16 mouse cellular contexts compared by ENCODE assay signal in genomic region chr17:33439922-33440321, GRCm38 (mm10). TPM values are rescaled to one million over a fixed set of nuclear protein-coding genes. Genes with fewer than 3 reads are reported as not detected.
A peak's percentile ranks its signal among the peaks of the same experiment; 100 is the strongest.
DNase-seq lines count a peak whose midpoint lies in the region; ATAC-seq lines count a peak whose summit lies in the region.
"Had no signal": no experiment of that assay in that cellular context is flagged by ENCODE, and none has a peak within 500 bp of the region (broad histone marks: within the 10 kb centered on the region; RNA-seq: fewer than 3 reads in every experiment).

No protein-coding gene starts in this region.

- H3K9me3 ChIP-seq in forebrain, embryonic 14.5 days (replicated peaks; ENCODE audit: control insufficient read depth, low read length), result no peaks in the 10 kb centered on the region
- H3K9me3 ChIP-seq: forebrain, embryonic 13.5 days; heart, embryonic 13.5 days; midbrain, embryonic 12.5 days had no signal

- H3K79me2 ChIP-seq in macrophage (ENCODE audit: inconsistent target), result no peaks in the 10 kb centered on the region

- no peaks in the 10 kb centered on the region for H3K4me1 ChIP-seq in forebrain, embryonic 14.5 days (ENCODE audit: control insufficient read depth, insufficient read depth, low read length)
- H3K4me1 ChIP-seq: forebrain, embryonic 13.5 days; midbrain, embryonic 12.5 days had no signal

- ATAC-seq in granulocyte monocyte progenitor cell, adult 5-6 weeks (replicated peaks; ENCODE audit: poor library complexity, severe bottlenecking), result 0 out of 2 replicates have a peak, but pooled peaks have one; percentile 14
- no peak for ATAC-seq in megakaryocyte, adult 5-6 weeks (ENCODE audit: poor library complexity, severe bottlenecking)
- ATAC-seq in forebrain, embryonic 14.5 days, result no peak

- no peak overlapping the region for H3K9ac ChIP-seq in forebrain, embryonic 14.5 days (ENCODE audit: low read length)
- H3K9ac ChIP-seq: forebrain, embryonic 13.5 days; heart, embryonic 13.5 days; midbrain, embryonic 12.5 days had no signal

- WGBS in macrophage (ENCODE audit: missing documents), result 32% methylated on average over 5 of the region's 5 CpGs
- WGBS in forebrain, embryonic 14.5 days, result 72% methylated on average over 5 of the region's 5 CpGs

- no peaks in the 10 kb centered on the region for H3K36me3 ChIP-seq in macrophage (ENCODE audit: inconsistent target)
- H3K36me3 ChIP-seq in forebrain, embryonic 14.5 days (ENCODE audit: control insufficient read depth, insufficient read depth, low read length), result no peaks in the 10 kb centered on the region
- H3K36me3 ChIP-seq: heart, embryonic 13.5 days; midbrain, embryonic 12.5 days had no signal

- 0 out of 2 replicates have a peak overlapping the region, but pooled peaks have one; percentile 17 for H3K27ac ChIP-seq in macrophage
- no peak overlapping the region for H3K27ac ChIP-seq in forebrain, embryonic 14.5 days (ENCODE audit: low read depth, low read length)
- H3K27ac ChIP-seq: forebrain, embryonic 13.5 days; heart, embryonic 13.5 days; midbrain, embryonic 12.5 days had no signal

- H3K27me3 ChIP-seq in forebrain, embryonic 14.5 days (replicated peaks; ENCODE audit: control insufficient read depth, insufficient read depth, low read length), result no peaks in the 10 kb centered on the region
- H3K27me3 ChIP-seq: forebrain, embryonic 13.5 days; heart, embryonic 13.5 days; midbrain, embryonic 12.5 days had no signal

- DNase-seq in adrenal gland, adult 2 months, result peak; percentile 13
- no peak for DNase-seq in adrenal gland, postnatal 4 days (ENCODE audit: low spot score in 2 of 2)
- peak; percentile 9 for DNase-seq in layer of hippocampus, adult 9-11 months
- no peak for DNase-seq in layer of hippocampus, adult 8-10 months (ENCODE audit: low spot score in 2 of 2)
- no peak for DNase-seq in forebrain, embryonic 14.5 days (ENCODE audit: low spot score)
- DNase-seq: right cerebral cortex, postnatal 25 days had no signal

- no peak overlapping the region for H3K4me3 ChIP-seq in macrophage (ENCODE audit: inconsistent target)
- no peak overlapping the region for H3K4me3 ChIP-seq in forebrain, embryonic 14.5 days (ENCODE audit: low read depth, low read length)
- H3K4me3 ChIP-seq: forebrain, embryonic 13.5 days; heart, embryonic 13.5 days; midbrain, embryonic 12.5 days had no signal

- H3K4me2 ChIP-seq in forebrain, embryonic 14.5 days (ENCODE audit: low read length), result no peak overlapping the region
- H3K4me2 ChIP-seq: forebrain, embryonic 13.5 days; heart, embryonic 13.5 days; liver, embryonic 11.5 days; midbrain, embryonic 12.5 days had no signal

RNA-seq across cellular contexts. Expression of gene Actl9, which starts 7.2 kb away (rescaled TPM):
- not detected for total RNA-seq in adrenal gland, adult 2 months (2021)
- polyA plus RNA-seq in adrenal gland, adult 2 months (2012; rRNA removed), result 0.17 and 0.27 TPM in 2 replicates
- not detected for total RNA-seq in adrenal gland, postnatal 4 days (2021)
- total RNA-seq in layer of hippocampus, adult 8-10 months (2022), result not detected
- total RNA-seq in granulocyte monocyte progenitor cell, adult 5-6 weeks (2014; fragmentation: Nextera tagmentation), result not detected in 2 replicates
- not detected in 2 replicates for total RNA-seq in granulocyte monocyte progenitor cell, adult 5-6 weeks (2017)
- total RNA-seq in macrophage (2018; cell fraction: chromatin; rRNA removed), result not detected
- not detected for total RNA-seq in macrophage (2018; cell fraction: cytosol; rRNA removed)
- total RNA-seq in macrophage (2018; cell fraction: nucleus; rRNA removed), result not detected
- polyA plus RNA-seq in macrophage (2018), result not detected in 3 replicates
- total RNA-seq in megakaryocyte, adult 5-6 weeks (2015), result not detected in 2 replicates
- total RNA-seq in megakaryocyte, adult 5-6 weeks (2017), result not detected in 2 replicates
- not detected in 2 replicates for polyA plus RNA-seq in forebrain, embryonic 14.5 days (2014; fragmentation: Nextera tagmentation; extraction: Ambion mirVana)
- total RNA-seq: left cerebral cortex, adult 18-20 months had no signal
- polyA plus RNA-seq: forebrain, embryonic 13.5 days; heart, embryonic 13.5 days; intestine, embryonic 14.5 days; liver, embryonic 11.5 days; midbrain, embryonic 12.5 days; neural tube, embryonic 14.5 days had no signal

RNA-seq across cellular contexts. Expression of gene Zfp101, which starts 45.5 kb away (rescaled TPM):
- 10 to 100 TPM in 1 of 2 experiments, 1 to 10 TPM in 1; 5.4 to 10.4 TPM for total RNA-seq in adrenal gland, adult 2 months (2021)
- polyA plus RNA-seq in adrenal gland, adult 2 months (2012; rRNA removed), result 0.42 and 0.52 TPM in 2 replicates
- total RNA-seq in adrenal gland, postnatal 4 days (2021), result 10 to 100 TPM; 17.0 to 18.0 TPM
- 10 to 100 TPM; 10.5 to 14.6 (median 12.3) TPM for total RNA-seq in layer of hippocampus, adult 8-10 months (2022)
- 19.7 and 22.6 TPM in 2 replicates for total RNA-seq in granulocyte monocyte progenitor cell, adult 5-6 weeks (2014; fragmentation: Nextera tagmentation)
- 14.2 and 24.1 TPM in 2 replicates for total RNA-seq in granulocyte monocyte progenitor cell, adult 5-6 weeks (2017)
- total RNA-seq in macrophage (2018; cell fraction: chromatin; rRNA removed), result 10 to 100 TPM in 15 of 26 experiments, 1 to 10 TPM in 11; 1.6 to 32.8 (median 10.4) TPM
- 1 to 10 TPM in 18 of 26 experiments, under 1 TPM in 8; 0.19 to 2.9 (median 1.4) TPM for total RNA-seq in macrophage (2018; cell fraction: cytosol; rRNA removed)
- 10 to 100 TPM in 6 of 26 experiments, 1 to 10 TPM in 20; 1.8 to 21.6 (median 6.2) TPM for total RNA-seq in macrophage (2018; cell fraction: nucleus; rRNA removed)
- 3.2 to 4.0 TPM (median 3.5 TPM) in 3 replicates for polyA plus RNA-seq in macrophage (2018)
- total RNA-seq in megakaryocyte, adult 5-6 weeks (2015), result 25.0 and 29.8 TPM in 2 replicates
- total RNA-seq in megakaryocyte, adult 5-6 weeks (2017), result 38.4 and 47.9 TPM in 2 replicates
- polyA plus RNA-seq in forebrain, embryonic 14.5 days (2014; fragmentation: Nextera tagmentation; extraction: Ambion mirVana), result 21.1 and 23.3 TPM in 2 replicates

Comparison
In these comparisons a context has a peak if more than half of its experiments do, and no peak if none do; other contexts are left out.
1. DNase-seq: peak in adrenal gland, adult 2 months (single experiment) and layer of hippocampus, adult 9-11 months (single experiment); none in adrenal gland, postnatal 4 days (0 of 2), layer of hippocampus, adult 8-10 months (0 of 2) and forebrain, embryonic 14.5 days (single experiment).